Mouse (Mus musculus): Measurements from ENCODE around the gene A430078G23Rik. TPM values are rescaled to one million over a fixed set of nuclear protein-coding genes. Genes with fewer than 3 reads are reported as not detected.

The A430078G23Rik gene
- total and polyA plus RNA-seq, 3 experiments, result 2.8 to 3.8 TPM; not detected in 1

GRCm38 (mm10) chr8:3431113-3431512, 77.9 kb downstream of the A430078G23Rik start:
- DNase-seq (ENCODE audit: low read depth, low spot score), result no peak
- Histone ChIP-seq H3K27ac (ENCODE audit: control insufficient read depth, low read depth, low read length) (no peak overlapping the region), H3K9me3 (replicated peaks; ENCODE audit: insufficient read depth, low read length) (no peaks in the 10 kb centered on the region), H3K9ac (ENCODE audit: control insufficient read depth, low read depth, low read length, poor library complexity, severe bottlenecking) (no peak overlapping the region), H3K36me3 (ENCODE audit: control insufficient read depth in 1 of 2, insufficient read depth in 2 of 2, low read length in 2 of 2) (peaks cover 0 to 3% of the 10 kb centered on the region in 2 experiments; a peak in 2 of 4 replicates), H3K79me2 (ENCODE audit: control insufficient read depth, insufficient read depth, low read length, poor library complexity) (no peaks in the 10 kb centered on the region), H3K4me1 (ENCODE audit: control insufficient read depth in 1 of 2, insufficient read depth in 2 of 2, low read length in 2 of 2) (peaks cover 0 to 5% of the 10 kb centered on the region in 2 experiments; a peak in 1 of 4 replicates), H3K27me3 (ENCODE audit: control insufficient read depth in 1 of 2, insufficient read depth in 2 of 2, low read length in 2 of 2) (no peaks in the 10 kb centered on the region), H3K4me3 (ENCODE audit: control insufficient read depth in 1 of 2, insufficient read depth in 1 of 2, low read depth in 2 of 2, low read length in 2 of 2) (no peak overlapping the region)
- TF ChIP-seq TCF12 (IDR thresholded peaks at IDR 0.05; ENCODE audit: low read depth, low read length) (no peak), POLR2AphosphoS5 (IDR thresholded peaks at IDR 0.05; ENCODE audit: borderline replicate concordance, low read depth, low read length) (no peak), RCOR1 (IDR thresholded peaks at IDR 0.05; ENCODE audit: low read depth, low read length) (no peak), MXI1 (IDR thresholded peaks at IDR 0.05; ENCODE audit: low read depth, low read length) (no peak), NELFE (IDR thresholded peaks at IDR 0.05; ENCODE audit: low read depth, low read length) (no peak), TBP (IDR thresholded peaks at IDR 0.05; ENCODE audit: low read depth, low read length) (no peak), CHD2 (IDR thresholded peaks at IDR 0.05; ENCODE audit: low read length) (no peak), HCFC1 (IDR thresholded peaks at IDR 0.05; ENCODE audit: low read depth, low read length) (no peak)

GRCm38 (mm10) chr8:3436492-3436891, 83.3 kb downstream of the A430078G23Rik start:
- Histone ChIP-seq H3K36me3 (ENCODE audit: control insufficient read depth in 1 of 2, insufficient read depth in 2 of 2, low read length in 2 of 2) (peaks cover 0 to 8% of the 10 kb centered on the region in 2 experiments; a peak in 2 of 4 replicates), H3K4me3 (ENCODE audit: control insufficient read depth in 1 of 2, insufficient read depth in 1 of 2, low read depth in 2 of 2, low read length in 2 of 2) (no peak overlapping the region), H3K4me1 (ENCODE audit: control insufficient read depth in 1 of 2, insufficient read depth in 2 of 2, low read length in 2 of 2) (peaks cover 0 to 13% of the 10 kb centered on the region in 2 experiments; a peak in 2 of 4 replicates), H3K9ac (ENCODE audit: control insufficient read depth, low read depth, low read length, poor library complexity, severe bottlenecking) (peak overlapping the region; percentile 41), H3K79me2 (ENCODE audit: control insufficient read depth, insufficient read depth, low read length, poor library complexity) (no peaks in the 10 kb centered on the region), H3K27me3 (ENCODE audit: control insufficient read depth in 1 of 2, insufficient read depth in 2 of 2, low read length in 2 of 2) (no peaks in the 10 kb centered on the region), H3K27ac (ENCODE audit: control insufficient read depth, low read depth, low read length) (peak overlapping the region; percentile 30; the same call in 1 of the 2 replicates), H3K9me3 (replicated peaks; ENCODE audit: insufficient read depth, low read length) (no peaks in the 10 kb centered on the region)
- peak; percentile 58 for DNase-seq (ENCODE audit: low read depth, low spot score)
- TF ChIP-seq GATA1 (IDR thresholded peaks at IDR 0.05; ENCODE audit: low read depth, low read length) (0 out of 2 replicates have a peak, but pooled peaks have one; percentile 4), ELF1 (IDR thresholded peaks at IDR 0.05; ENCODE audit: low read depth, low read length) (no peak), EP300 (IDR thresholded peaks at IDR 0.05; ENCODE audit: low read depth in 1 of 2, low read length in 2 of 2) (peak; percentile 12 to 48; a peak in 2 of 4 replicates), NRF1 (IDR thresholded peaks at IDR 0.05; ENCODE audit: insufficient read depth, low read depth, low read length, poor library complexity, severe bottlenecking) (no peak)

- Histone ChIP-seq H3K4me3 (ENCODE audit: control insufficient read depth in 1 of 2, insufficient read depth in 1 of 2, low read depth in 2 of 2, low read length in 2 of 2) (no peak overlapping the region), H3K9me3 (replicated peaks; ENCODE audit: insufficient read depth, low read length) (no peaks in the 10 kb centered on the region), H3K27ac (ENCODE audit: control insufficient read depth, low read depth, low read length) (no peak overlapping the region), H3K27me3 (ENCODE audit: control insufficient read depth in 1 of 2, insufficient read depth in 2 of 2, low read length in 2 of 2) (no peaks in the 10 kb centered on the region), H3K36me3 (ENCODE audit: control insufficient read depth in 1 of 2, insufficient read depth in 2 of 2, low read length in 2 of 2) (peaks cover 0 to 8% of the 10 kb centered on the region in 2 experiments; a peak in 2 of 4 replicates), H3K79me2 (ENCODE audit: control insufficient read depth, insufficient read depth, low read length, poor library complexity) (no peaks in the 10 kb centered on the region), H3K9ac (ENCODE audit: control insufficient read depth, low read depth, low read length, poor library complexity, severe bottlenecking) (no peak overlapping the region), H3K4me1 (ENCODE audit: control insufficient read depth in 1 of 2, insufficient read depth in 2 of 2, low read length in 2 of 2) (peaks cover 0 to 13% of the 10 kb centered on the region in 2 experiments; a peak in 2 of 4 replicates)
- DNase-seq (ENCODE audit: low read depth, low spot score), result peak; percentile 38
- TF ChIP-seq RCOR1 (IDR thresholded peaks at IDR 0.05; ENCODE audit: low read depth, low read length), result no peak
- peak; percentile 55 for TF ChIP-seq SMC3 (IDR thresholded peaks at IDR 0.05; ENCODE audit: low read depth, low read length)
- no peak for TF ChIP-seq TAL1 (IDR thresholded peaks at IDR 0.05; ENCODE audit: low read length)
- no peak for TF ChIP-seq KAT2A (conservative IDR thresholded peaks at IDR 0.05; ENCODE audit: low read depth, low read length)
- TF ChIP-seq CTCF (IDR thresholded peaks at IDR 0.05 in 2 of 3, conservative IDR thresholded peaks at IDR 0.05 in 1 of 3; ENCODE audit: control insufficient read depth in 1 of 3, insufficient read depth in 1 of 3, low read depth in 2 of 3, low read length in 3 of 3, poor library complexity in 1 of 3, severe bottlenecking in 1 of 3), result peak; percentile 53 to 75 (median 56)
- no peak for TF ChIP-seq JUND (IDR thresholded peaks at IDR 0.05; ENCODE audit: low read depth, low read length)
- peak; percentile 15 for TF ChIP-seq RAD21 (IDR thresholded peaks at IDR 0.05; ENCODE audit: low read depth, low read length)
Measured at GRCm38 (mm10) chr8:3439510-3439909, 86.3 kb downstream of the A430078G23Rik start.
